Mouse (Mus musculus): ENCODE data around the gene Fdxr. TPM values are rescaled to one million over a fixed set of nuclear protein-coding genes. Genes with fewer than 3 reads are reported as not detected.

Gene Fdxr
- polyA plus RNA-seq, 1 experiment from 2014 or later = 15.2 TPM

- 87% methylated on average over 12 of the region's 12 CpGs for WGBS
- Histone ChIP-seq H3K4me2 (replicated peaks) (no peak overlapping the region), H3K4me3 (replicated peaks; ENCODE audit: low read length) (no peak overlapping the region), H3K9me3 (ENCODE audit: control insufficient read depth, low read length) (no peaks in the 10 kb centered on the region), H3K27ac (no peak overlapping the region), H3K4me1 (replicated peaks; ENCODE audit: control insufficient read depth, insufficient read depth, low read length) (0 out of 2 replicates have a peak, but pooled peaks cover 5% of the 10 kb centered on the region), H3K9ac (no peak overlapping the region), H3K36me3 (replicated peaks; ENCODE audit: control insufficient read depth, insufficient read depth) (no peaks in the 10 kb centered on the region), H3K27me3 (ENCODE audit: control insufficient read depth, insufficient read depth, low read length) (no peaks in the 10 kb centered on the region)
- ATAC-seq (ENCODE audit: low FRiP score) (0 out of 2 replicates have a peak, but pooled peaks have one; percentile 15), DNase-seq (ENCODE audit: low spot score) (no peak)
Observed at GRCm38 (mm10) chr11:115283891-115284620, 7.2 kb upstream of the Fdxr start.

GRCm38 (mm10) chr11:115283486-115283765 lies 6.6 kb upstream of the Fdxr start:
- Histone ChIP-seq H3K27ac (no peak overlapping the region), H3K4me2 (replicated peaks) (no peak overlapping the region), H3K36me3 (replicated peaks; ENCODE audit: control insufficient read depth, insufficient read depth) (no peaks in the 10 kb centered on the region), H3K4me1 (replicated peaks; ENCODE audit: control insufficient read depth, insufficient read depth, low read length) (0 out of 2 replicates have a peak, but pooled peaks cover 5% of the 10 kb centered on the region), H3K9me3 (ENCODE audit: control insufficient read depth, low read length) (no peaks in the 10 kb centered on the region), H3K4me3 (replicated peaks; ENCODE audit: low read length) (no peak overlapping the region), H3K27me3 (ENCODE audit: control insufficient read depth, insufficient read depth, low read length) (no peaks in the 10 kb centered on the region), H3K9ac (no peak overlapping the region)
- WGBS = 76% methylated on average over 9 of the region's 9 CpGs
- no peak for DNase-seq (ENCODE audit: low spot score)
- ATAC-seq (ENCODE audit: low FRiP score) = no peak

- H3K9me3 ChIP-seq (ENCODE audit: control insufficient read depth, low read length) = no peaks in the 10 kb centered on the region
- DNase-seq (ENCODE audit: low spot score) (no peak), ATAC-seq (ENCODE audit: low FRiP score) (no peak)
- no peak overlapping the region for H3K4me3 ChIP-seq (replicated peaks; ENCODE audit: low read length)
- WGBS = 78% methylated on average over 8 of the region's 8 CpGs
- no peak overlapping the region for H3K4me2 ChIP-seq (replicated peaks)
- H3K27me3 ChIP-seq (ENCODE audit: control insufficient read depth, insufficient read depth, low read length) = no peaks in the 10 kb centered on the region
- no peak overlapping the region for H3K9ac ChIP-seq
- 0 out of 2 replicates have a peak, but pooled peaks cover 5% of the 10 kb centered on the region for H3K4me1 ChIP-seq (replicated peaks; ENCODE audit: control insufficient read depth, insufficient read depth, low read length)
- H3K36me3 ChIP-seq (replicated peaks; ENCODE audit: control insufficient read depth, insufficient read depth) = no peaks in the 10 kb centered on the region
- no peak overlapping the region for H3K27ac ChIP-seq
Observed at GRCm38 (mm10) chr11:115282723-115283485, 6.1 kb upstream of the Fdxr start.

GRCm38 (mm10) chr11:115282295-115282694 lies 5.4 kb upstream of the Fdxr start:
- Histone ChIP-seq H3K4me2 (replicated peaks) (no peak overlapping the region), H3K9ac (no peak overlapping the region), H3K9me3 (ENCODE audit: control insufficient read depth, low read length) (no peaks in the 10 kb centered on the region), H3K4me1 (replicated peaks; ENCODE audit: control insufficient read depth, insufficient read depth, low read length) (peaks cover 9% of the 10 kb centered on the region; the same call in 1 of the 2 replicates), H3K27me3 (ENCODE audit: control insufficient read depth, insufficient read depth, low read length) (no peaks in the 10 kb centered on the region), H3K27ac (0 out of 2 replicates have a peak overlapping the region, but pooled peaks have one; percentile 9), H3K4me3 (replicated peaks; ENCODE audit: low read length) (no peak overlapping the region), H3K36me3 (replicated peaks; ENCODE audit: control insufficient read depth, insufficient read depth) (no peaks in the 10 kb centered on the region)
- ATAC-seq (ENCODE audit: low FRiP score) = no peak
- WGBS = 76% methylated on average over 8 of the region's 8 CpGs
- no peak for DNase-seq (ENCODE audit: low spot score)

GRCm38 (mm10) chr11:115279726-115280125 lies 2.9 kb upstream of the Fdxr start:
- ATAC-seq (ENCODE audit: low FRiP score) = no peak

GRCm38 (mm10) chr11:115278176-115278575 lies 1.3 kb upstream of the Fdxr start:
- DNase-seq (ENCODE audit: low spot score) (no peak), ATAC-seq (ENCODE audit: low FRiP score) (no peak)
- H3K4me2 ChIP-seq (replicated peaks) = 0 out of 2 replicates have a peak overlapping the region, but pooled peaks have one; percentile 74
- H3K36me3 ChIP-seq (replicated peaks; ENCODE audit: control insufficient read depth, insufficient read depth) = no peaks in the 10 kb centered on the region
- no peak overlapping the region for H3K4me3 ChIP-seq (replicated peaks; ENCODE audit: low read length)
- WGBS = 83% methylated on average over 6 of the region's 6 CpGs
- H3K9ac ChIP-seq = no peak overlapping the region
- H3K27me3 ChIP-seq (ENCODE audit: control insufficient read depth, insufficient read depth, low read length) = no peaks in the 10 kb centered on the region
- peaks cover 18% of the 10 kb centered on the region for H3K4me1 ChIP-seq (replicated peaks; ENCODE audit: control insufficient read depth, insufficient read depth, low read length)
- H3K27ac ChIP-seq = no peak overlapping the region
- H3K9me3 ChIP-seq (ENCODE audit: control insufficient read depth, low read length) = no peaks in the 10 kb centered on the region

More at GRCm38 (mm10) chr11:115279726-115280125, 2.9 kb upstream of the Fdxr start:
- Histone ChIP-seq H3K36me3 (replicated peaks; ENCODE audit: control insufficient read depth, insufficient read depth) (no peaks in the 10 kb centered on the region), H3K9ac (no peak overlapping the region), H3K4me3 (replicated peaks; ENCODE audit: low read length) (no peak overlapping the region), H3K4me1 (replicated peaks; ENCODE audit: control insufficient read depth, insufficient read depth, low read length) (peaks cover 18% of the 10 kb centered on the region), H3K4me2 (replicated peaks) (no peak overlapping the region), H3K27ac (no peak overlapping the region), H3K9me3 (ENCODE audit: control insufficient read depth, low read length) (no peaks in the 10 kb centered on the region), H3K27me3 (ENCODE audit: control insufficient read depth, insufficient read depth, low read length) (no peaks in the 10 kb centered on the region)
- WGBS = 74% methylated on average over 1 of the region's 1 CpGs
- DNase-seq (ENCODE audit: low spot score) = no peak

- no peaks in the 10 kb centered on the region for H3K9me3 ChIP-seq (ENCODE audit: control insufficient read depth, low read length)
- 19% methylated on average over 7 of the region's 7 CpGs for WGBS
- ATAC-seq (ENCODE audit: low FRiP score) = no peak
- peak overlapping the region; percentile 76 for H3K27ac ChIP-seq
- no peaks in the 10 kb centered on the region for H3K27me3 ChIP-seq (ENCODE audit: control insufficient read depth, insufficient read depth, low read length)
- H3K4me1 ChIP-seq (replicated peaks; ENCODE audit: control insufficient read depth, insufficient read depth, low read length) = peaks cover 18% of the 10 kb centered on the region
- H3K9ac ChIP-seq = peak overlapping the region; percentile 63
- H3K36me3 ChIP-seq (replicated peaks; ENCODE audit: control insufficient read depth, insufficient read depth) = 0 out of 2 replicates have a peak, but pooled peaks cover 2% of the 10 kb centered on the region
- no peak for DNase-seq (ENCODE audit: low spot score)
- peak overlapping the region; percentile 74 for H3K4me2 ChIP-seq (replicated peaks)
- peak overlapping the region; percentile 54 for H3K4me3 ChIP-seq (replicated peaks; ENCODE audit: low read length)
Observed at GRCm38 (mm10) chr11:115277604-115277975, 740 bp upstream of the Fdxr start.

- peak overlapping the region; percentile 85; the same call in 1 of the 2 replicates for H3K27ac ChIP-seq
- 63% methylated on average over 3 of the region's 3 CpGs for WGBS
- H3K9ac ChIP-seq = peak overlapping the region; percentile 59
- H3K36me3 ChIP-seq (replicated peaks; ENCODE audit: control insufficient read depth, insufficient read depth) = 0 out of 2 replicates have a peak, but pooled peaks cover 7% of the 10 kb centered on the region
- ATAC-seq (ENCODE audit: low FRiP score) (no peak), DNase-seq (ENCODE audit: low spot score) (no peak)
- H3K9me3 ChIP-seq (ENCODE audit: control insufficient read depth, low read length) = no peaks in the 10 kb centered on the region
- H3K27me3 ChIP-seq (ENCODE audit: control insufficient read depth, insufficient read depth, low read length) = no peaks in the 10 kb centered on the region
- H3K4me1 ChIP-seq (replicated peaks; ENCODE audit: control insufficient read depth, insufficient read depth, low read length) = peaks cover 18% of the 10 kb centered on the region
- H3K4me3 ChIP-seq (replicated peaks; ENCODE audit: low read length) = peak overlapping the region; percentile 54
- H3K4me2 ChIP-seq (replicated peaks) = peak overlapping the region; percentile 65
Observed at GRCm38 (mm10) chr11:115275954-115276353, 896 bp downstream of the Fdxr start.

GRCm38 (mm10) chr11:115275509-115275908 lies 1.3 kb downstream of the Fdxr start:
- Histone ChIP-seq H3K27me3 (ENCODE audit: control insufficient read depth, insufficient read depth, low read length) (no peaks in the 10 kb centered on the region), H3K4me1 (replicated peaks; ENCODE audit: control insufficient read depth, insufficient read depth, low read length) (peaks cover 18% of the 10 kb centered on the region), H3K27ac (no peak overlapping the region), H3K9me3 (ENCODE audit: control insufficient read depth, low read length) (no peaks in the 10 kb centered on the region), H3K9ac (peak overlapping the region; percentile 59), H3K4me3 (replicated peaks; ENCODE audit: low read length) (peak overlapping the region; percentile 54; the same call in 1 of the 2 replicates), H3K4me2 (replicated peaks) (peak overlapping the region; percentile 65), H3K36me3 (replicated peaks; ENCODE audit: control insufficient read depth, insufficient read depth) (0 out of 2 replicates have a peak, but pooled peaks cover 7% of the 10 kb centered on the region)
- WGBS = 94% methylated on average over 6 of the region's 6 CpGs
- DNase-seq (ENCODE audit: low spot score) (no peak), ATAC-seq (ENCODE audit: low FRiP score) (no peak)

All from hindbrain, embryonic 14.5 days (tissue).